Mouse (Mus musculus) embryonic facial prominence, embryonic 12.5 days (tissue): ENCODE measurements around the gene Phb2. TPM values are rescaled to one million over a fixed set of nuclear protein-coding genes. Genes with fewer than 3 reads are reported as not detected.
A peak's percentile ranks its signal among the peaks of the same experiment; 100 is the strongest.

Source experiments
- ATAC-seq: fragments of 200-750 bp; cut with Nextera tagmentation; 2 replicates; pipeline ENCODE4 v1.8.0; 2017; ENCODE audit not compliant: insufficient number of reproducible peaks, insufficient read depth, low FRiP score, low TSS enrichment
- H3K27ac ChIP-seq: fragments of 300-500 bp; sonication (generic); 2 replicates; pipeline ENCODE4 v1.5.1; 2016; ENCODE audit warnings: mild to moderate bottlenecking
- H3K27me3 ChIP-seq: fragments of 300-500 bp; sonication (generic); 2 replicates; pipeline ENCODE4 v1.6.1; 2016; ENCODE audit warnings: mild to moderate bottlenecking, moderate library complexity
- H3K36me3 ChIP-seq: fragments of 300-500 bp; sonication (generic); 2 replicates; pipeline ENCODE4 v1.6.1; 2016; ENCODE audit warnings: mild to moderate bottlenecking
- H3K4me1 ChIP-seq: fragments of 300-500 bp; sonication (generic); 2 replicates; pipeline ENCODE4 v1.6.1; 2016
- H3K4me2 ChIP-seq: fragments of 300-500 bp; sonication (generic); replicated peaks from 2 replicates; pipeline ENCODE4 v1.6.1; 2016; ENCODE audit warnings: mild to moderate bottlenecking, moderate library complexity
- H3K4me3 ChIP-seq: fragments of 300-500 bp; sonication (generic); 2 replicates; pipeline ENCODE4 v1.5.1; 2016; ENCODE audit warnings: mild to moderate bottlenecking
- H3K9ac ChIP-seq: fragments of 300-500 bp; sonication (generic); 2 replicates; pipeline ENCODE4 v1.6.1; 2016; ENCODE audit warnings: mild to moderate bottlenecking, moderate library complexity
- H3K9me3 ChIP-seq: fragments of 300-500 bp; sonication (generic); 2 replicates; pipeline ENCODE4 v1.6.1; 2016; ENCODE audit warnings: mild to moderate bottlenecking, moderate library complexity
- WGBS: fragments of 180-500 bp; shearing (Covaris S2); methylation state at CpG from one replicate; pipeline ENCODE4 v1.1.7; 2016; 5-methylcytosine and 5-hydroxymethylcytosine counted together
- polyA plus RNA-seq: library from polyadenylated mRNA; unstranded; fragments of >200 nt; fragmentation: Nextera tagmentation; extraction: Ambion mirVana; gene quantifications from 2 replicates; pipeline ENCODE4 v1.2.1, GENCODE M21; 2016

Phb2 gene
- polyA plus RNA-seq, 1 experiment from 2014 or later: 370 TPM

DNA sequence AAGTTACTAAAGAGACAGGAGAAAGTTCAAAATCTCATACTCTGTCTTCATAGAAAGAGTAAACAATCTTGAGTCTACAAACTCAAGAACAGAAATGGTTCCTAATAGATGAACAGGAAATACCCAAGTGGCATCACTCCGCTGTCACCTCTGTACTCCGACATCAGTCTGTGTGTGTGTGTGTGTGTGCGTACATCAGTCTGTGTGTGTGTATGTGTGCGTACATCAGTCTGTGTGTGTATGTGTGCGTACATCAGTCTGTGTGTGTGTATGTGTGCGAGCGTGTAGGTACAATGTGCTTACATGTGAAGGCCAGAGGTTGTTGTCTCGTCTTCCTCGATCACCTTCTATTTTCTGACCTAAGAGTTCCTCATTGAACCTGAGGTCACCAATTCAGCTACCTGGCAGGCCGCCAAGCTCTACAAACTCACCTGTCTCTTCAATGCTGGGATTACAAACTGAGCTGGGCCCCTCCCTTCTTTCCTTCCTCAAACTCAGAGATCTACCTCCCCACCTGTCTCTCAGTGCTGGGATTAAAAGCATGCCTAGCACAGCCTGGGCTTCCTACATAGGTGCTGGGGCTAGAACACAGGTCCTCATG is 3.7 kb upstream of the Phb2 start:
- H3K27ac ChIP-seq: no peak overlapping the region
- H3K4me3 ChIP-seq: no peak overlapping the region
- H3K4me2 ChIP-seq: no peak overlapping the region
- peaks cover 15% of the 10 kb centered on the region for H3K4me1 ChIP-seq
- WGBS: 92% methylated on average over 10 of the region's 10 CpGs
- no peak for ATAC-seq
- H3K9ac ChIP-seq: no peak overlapping the region
- no peaks in the 10 kb centered on the region for H3K9me3 ChIP-seq
- no peaks in the 10 kb centered on the region for H3K27me3 ChIP-seq
- H3K36me3 ChIP-seq: peaks cover 46% of the 10 kb centered on the region

DNA sequence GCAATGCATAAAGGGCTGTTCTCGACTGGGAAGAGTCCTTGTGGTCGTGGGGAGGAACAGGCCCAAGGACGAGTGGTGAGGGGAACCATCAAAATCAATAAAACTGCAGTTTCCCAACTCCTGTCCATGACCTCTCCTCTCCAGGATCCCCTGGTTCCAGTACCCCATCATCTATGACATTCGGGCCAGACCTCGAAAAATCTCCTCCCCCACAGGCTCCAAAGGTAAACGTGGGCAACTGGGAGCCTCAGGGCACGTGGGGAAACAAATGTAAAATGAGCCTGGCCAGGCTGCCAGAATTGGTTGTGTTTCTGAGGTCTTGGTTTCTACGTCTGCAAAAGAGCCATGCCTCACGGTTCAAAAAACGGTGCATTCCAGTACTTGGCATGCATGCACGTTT is 782 bp downstream of the Phb2 start:
- Histone ChIP-seq H3K27ac (peak overlapping the region; percentile 83; the same call in 1 of the 2 replicates), H3K9me3 (no peaks in the 10 kb centered on the region), H3K4me3 (peak overlapping the region; percentile 94), H3K27me3 (no peaks in the 10 kb centered on the region), H3K36me3 (peaks cover 43% of the 10 kb centered on the region), H3K9ac (peak overlapping the region; percentile 92), H3K4me2 (peak overlapping the region; percentile 95), H3K4me1 (peaks cover 23% of the 10 kb centered on the region)
- WGBS: 13% methylated on average over 11 of the region's 11 CpGs
- no peak for ATAC-seq

DNA sequence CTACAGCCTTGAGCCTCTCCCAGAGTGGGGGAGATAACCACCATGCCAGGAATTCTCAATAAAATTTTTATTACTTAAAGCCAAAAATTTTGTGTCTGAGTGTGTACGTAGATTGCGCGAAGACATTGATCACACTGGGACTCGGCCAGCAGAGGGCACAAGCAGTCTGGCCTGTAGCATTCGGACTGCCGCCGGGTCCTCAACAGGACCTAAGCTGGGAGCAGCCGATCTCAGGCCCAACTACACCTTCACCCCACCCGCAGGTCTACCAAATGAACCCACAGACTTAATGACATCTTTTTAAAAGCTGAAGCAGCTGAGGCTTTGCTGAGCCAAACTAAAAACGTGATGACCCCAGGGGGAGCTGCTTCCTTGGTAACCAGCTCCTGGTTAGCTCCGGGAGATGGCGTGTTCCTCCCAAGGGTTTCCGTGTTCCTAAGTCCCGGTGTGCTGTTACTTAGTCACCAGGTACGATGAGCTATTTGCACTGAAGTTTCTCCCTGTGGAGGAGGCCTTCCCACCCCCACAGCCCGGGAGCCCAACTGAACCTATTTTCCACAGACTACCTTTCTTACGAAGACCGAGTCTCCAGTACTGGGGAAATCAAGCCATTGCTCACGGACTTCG is 4.8 kb downstream of the Phb2 start:
- ATAC-seq: no peak
- Histone ChIP-seq H3K36me3 (peaks cover 36% of the 10 kb centered on the region), H3K4me3 (no peak overlapping the region), H3K27me3 (no peaks in the 10 kb centered on the region), H3K4me1 (peaks cover 13% of the 10 kb centered on the region), H3K9me3 (no peaks in the 10 kb centered on the region), H3K9ac (no peak overlapping the region), H3K27ac (peak overlapping the region; percentile 23; the same call in 1 of the 2 replicates), H3K4me2 (peak overlapping the region; percentile 36; the same call in 1 of the 2 replicates)
- WGBS: 67% methylated on average over 20 of the region's 20 CpGs

DNA sequence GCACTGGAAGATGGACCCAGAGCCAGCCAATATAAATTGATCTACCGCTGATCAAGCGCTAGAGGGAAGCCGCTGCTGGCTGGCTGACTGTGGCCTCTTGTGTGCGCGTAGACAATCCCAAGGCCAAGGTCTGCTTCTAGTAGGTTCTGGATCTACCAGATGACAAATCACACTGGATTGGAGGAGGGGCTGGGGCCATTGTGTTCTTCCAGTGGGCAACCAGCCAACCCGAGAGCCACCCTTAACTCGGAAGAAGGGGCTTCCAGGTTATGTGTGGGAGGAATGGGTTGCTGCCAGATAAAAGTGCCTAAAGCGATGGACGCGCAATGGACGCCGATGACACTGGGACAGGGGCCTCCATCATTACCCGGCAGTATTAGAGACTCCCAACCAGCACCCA is 5.8 kb downstream of the Phb2 start:
- Histone ChIP-seq H3K36me3 (peaks cover 36% of the 10 kb centered on the region), H3K27ac (peak overlapping the region; percentile 60), H3K27me3 (no peaks in the 10 kb centered on the region), H3K4me1 (peaks cover 12% of the 10 kb centered on the region), H3K4me3 (peak overlapping the region; percentile 31), H3K9ac (peak overlapping the region; percentile 48; the same call in 1 of the 2 replicates), H3K4me2 (peak overlapping the region; percentile 36), H3K9me3 (no peaks in the 10 kb centered on the region)
- ATAC-seq: no peak
- WGBS: 70% methylated on average over 13 of the region's 13 CpGs

DNA sequence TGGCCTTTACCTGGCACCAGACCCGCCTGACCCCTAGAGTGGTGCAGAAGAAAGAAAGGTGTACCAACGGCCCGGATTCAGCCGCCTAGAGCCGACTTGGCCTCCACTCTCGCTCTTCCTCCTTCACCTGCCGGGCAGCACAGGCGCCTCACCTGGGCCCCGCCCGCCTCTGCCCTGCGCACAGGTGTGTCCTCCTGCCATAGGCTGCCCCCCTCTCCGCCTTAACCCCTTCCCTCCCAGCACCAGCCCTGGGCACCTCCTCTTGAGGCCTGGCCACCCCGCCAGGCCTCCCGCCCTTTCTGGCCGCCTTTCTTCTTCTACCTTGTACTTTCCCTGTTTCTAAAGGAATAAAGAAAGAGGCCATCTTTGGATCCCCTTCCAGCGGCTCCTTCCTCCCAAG is 6.6 kb downstream of the Phb2 start:
- Histone ChIP-seq H3K4me2 (peak overlapping the region; percentile 34), H3K9me3 (no peaks in the 10 kb centered on the region), H3K27me3 (no peaks in the 10 kb centered on the region), H3K27ac (peak overlapping the region; percentile 60), H3K36me3 (peaks cover 36% of the 10 kb centered on the region), H3K4me1 (peaks cover 5% of the 10 kb centered on the region; the same call in 1 of the 2 replicates), H3K4me3 (peak overlapping the region; percentile 31), H3K9ac (peak overlapping the region; percentile 48)
- ATAC-seq: no peak
- WGBS: 53% methylated on average over 15 of the region's 16 CpGs

DNA sequence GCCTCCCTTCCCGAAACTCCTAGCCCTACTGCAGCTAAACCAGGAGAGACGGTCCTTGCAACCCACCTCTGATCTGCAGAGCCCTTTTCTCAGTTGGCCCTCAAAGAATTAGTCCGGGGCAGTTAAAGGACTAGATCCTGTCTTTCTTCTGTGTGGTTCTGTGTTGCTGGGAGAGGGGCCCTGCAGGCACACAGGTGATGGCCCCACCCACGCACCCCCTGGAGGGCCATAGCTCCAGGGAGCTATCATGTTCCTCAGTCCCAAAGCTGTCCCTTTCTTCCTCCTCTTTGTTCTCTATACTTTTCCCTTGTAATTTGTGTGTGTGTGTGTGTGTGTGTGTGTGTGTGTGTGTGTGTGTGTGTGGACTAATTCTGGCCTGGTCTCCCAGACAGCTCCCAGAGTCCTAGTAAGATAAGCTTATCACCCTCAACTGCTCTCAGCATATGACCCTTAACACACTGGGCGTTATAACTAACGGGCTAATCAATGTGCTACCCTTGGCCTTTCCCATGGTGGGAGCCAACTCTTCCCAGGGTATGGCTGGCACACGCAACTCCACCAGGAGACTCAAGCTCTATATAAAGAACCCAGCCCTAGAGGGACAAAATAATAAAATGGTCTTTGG is 7.3 kb downstream of the Phb2 start:
- Histone ChIP-seq H3K4me3 (peak overlapping the region; percentile 31), H3K4me2 (peak overlapping the region; percentile 34), H3K4me1 (no peaks in the 10 kb centered on the region), H3K36me3 (peaks cover 30% of the 10 kb centered on the region), H3K27ac (peak overlapping the region; percentile 60), H3K9ac (peak overlapping the region; percentile 48), H3K27me3 (no peaks in the 10 kb centered on the region), H3K9me3 (no peaks in the 10 kb centered on the region)
- ATAC-seq: no peak
- WGBS: 68% methylated on average over 7 of the region's 7 CpGs

GRCm38 (mm10) chr6:124720904-124721303 is 8.8 kb downstream of the Phb2 start:
- WGBS: 69% methylated on average over 11 of the region's 11 CpGs
- ATAC-seq: no peak
- H3K27me3 ChIP-seq: no peaks in the 10 kb centered on the region
- H3K4me3 ChIP-seq: no peak overlapping the region
- no peaks in the 10 kb centered on the region for H3K9me3 ChIP-seq
- H3K4me1 ChIP-seq: no peaks in the 10 kb centered on the region
- H3K9ac ChIP-seq: no peak overlapping the region
- H3K4me2 ChIP-seq: no peak overlapping the region
- H3K27ac ChIP-seq: no peak overlapping the region
- H3K36me3 ChIP-seq: peaks cover 15% of the 10 kb centered on the region

GRCm38 (mm10) chr6:124722876-124723473 is 10.8 kb downstream of the Phb2 start:
- Histone ChIP-seq H3K27me3 (no peaks in the 10 kb centered on the region), H3K4me2 (no peak overlapping the region), H3K36me3 (no peaks in the 10 kb centered on the region), H3K9ac (no peak overlapping the region), H3K9me3 (no peaks in the 10 kb centered on the region), H3K4me1 (no peaks in the 10 kb centered on the region), H3K27ac (no peak overlapping the region), H3K4me3 (no peak overlapping the region)
- no peak for ATAC-seq
- 84% methylated on average over 6 of the region's 6 CpGs for WGBS

DNA sequence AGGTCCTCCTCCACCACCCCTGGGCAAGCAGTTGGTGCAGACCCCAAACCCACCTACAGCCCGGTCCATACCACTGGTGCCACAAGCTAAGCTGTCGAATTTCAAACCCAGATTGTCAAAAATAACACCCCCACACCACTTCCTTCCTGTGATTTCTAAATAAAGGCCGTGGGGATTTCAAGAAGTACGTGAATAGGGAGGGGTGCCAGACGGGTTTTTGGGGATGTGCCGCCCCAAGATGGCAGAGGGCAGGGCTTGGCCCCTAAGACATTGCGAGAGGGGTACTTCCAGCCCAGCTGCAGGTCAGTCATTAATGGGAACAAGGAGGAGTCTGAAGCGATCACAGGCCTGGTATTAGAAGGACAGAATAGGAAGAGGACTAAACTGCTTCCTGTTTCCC is 11.4 kb downstream of the Phb2 start:
- 78% methylated on average over 8 of the region's 8 CpGs for WGBS
- Histone ChIP-seq H3K4me1 (no peaks in the 10 kb centered on the region), H3K27ac (no peak overlapping the region), H3K9me3 (no peaks in the 10 kb centered on the region), H3K4me3 (no peak overlapping the region), H3K27me3 (no peaks in the 10 kb centered on the region), H3K4me2 (no peak overlapping the region), H3K36me3 (no peaks in the 10 kb centered on the region), H3K9ac (no peak overlapping the region)
- ATAC-seq: no peak

GRCm38 (mm10) chr6:124724472-124724871 is 12.3 kb downstream of the Phb2 start:
- ATAC-seq: no peak

GRCm38 (mm10) chr6:124728621-124729020 is 16.5 kb downstream of the Phb2 start:
- no peaks in the 10 kb centered on the region for H3K27me3 ChIP-seq
- no peaks in the 10 kb centered on the region for H3K36me3 ChIP-seq
- H3K4me2 ChIP-seq: no peak overlapping the region
- no peak for ATAC-seq
- no peak overlapping the region for H3K4me3 ChIP-seq
- WGBS: 87% methylated on average over 10 of the region's 10 CpGs
- no peak overlapping the region for H3K27ac ChIP-seq
- H3K9ac ChIP-seq: no peak overlapping the region
- no peaks in the 10 kb centered on the region for H3K9me3 ChIP-seq
- peaks cover 8% of the 10 kb centered on the region; the same call in 1 of the 2 replicates for H3K4me1 ChIP-seq

More at GRCm38 (mm10) chr6:124724472-124724871, 12.3 kb downstream of the Phb2 start:
- WGBS: 88% methylated on average over 10 of the region's 10 CpGs
- Histone ChIP-seq H3K4me1 (no peaks in the 10 kb centered on the region), H3K4me3 (no peak overlapping the region), H3K9me3 (no peaks in the 10 kb centered on the region), H3K9ac (no peak overlapping the region), H3K27ac (no peak overlapping the region), H3K36me3 (no peaks in the 10 kb centered on the region), H3K27me3 (no peaks in the 10 kb centered on the region), H3K4me2 (no peak overlapping the region)
